Mouse (Mus musculus) kidney, embryonic 16.5 days (tissue): ENCODE measurements around the gene Sult1a1. TPM values are rescaled to one million over a fixed set of nuclear protein-coding genes. Genes with fewer than 3 reads are reported as not detected.
A peak's percentile ranks its signal among the peaks of the same experiment; 100 is the strongest.

Experiments
- ATAC-seq: fragments of 200-750 bp; cut with Nextera tagmentation; 2 replicates; pipeline ENCODE4 v1.8.0; 2017; ENCODE audit warnings: moderate TSS enrichment; ENCODE audit not compliant: low FRiP score, low TSS enrichment
- H3K27ac ChIP-seq: fragments of 300-500 bp; sonication (generic); 2 replicates; pipeline ENCODE4 v1.5.1; 2014; ENCODE audit warnings: low read length
- H3K27me3 ChIP-seq: fragments of 300-500 bp; sonication (generic); 2 replicates; pipeline ENCODE4 v1.6.1; 2014; ENCODE audit warnings: low read length, control low read depth, mixed read lengths; ENCODE audit not compliant: insufficient read depth
- H3K36me3 ChIP-seq: fragments of 300-500 bp; sonication (generic); 2 replicates; pipeline ENCODE4 v1.6.1; 2014; ENCODE audit warnings: low read length, control low read depth, mixed read lengths; ENCODE audit not compliant: insufficient read depth
- H3K4me1 ChIP-seq: fragments of 300-500 bp; sonication (generic); 2 replicates; pipeline ENCODE4 v1.6.1; 2014; ENCODE audit warnings: low read length, control low read depth, mixed read lengths; ENCODE audit not compliant: insufficient read depth
- H3K4me2 ChIP-seq: fragments of 300-500 bp; sonication (generic); replicated peaks from 2 replicates; pipeline ENCODE4 v1.6.1; 2014; ENCODE audit warnings: low read depth, low read length
- H3K4me3 ChIP-seq: fragments of 300-500 bp; sonication (generic); 2 replicates; pipeline ENCODE4 v1.5.1; 2014; ENCODE audit warnings: mild to moderate bottlenecking, low read length
- H3K9ac ChIP-seq: fragments of 300-500 bp; sonication (generic); replicated peaks from 2 replicates; pipeline ENCODE4 v1.6.1; 2014; ENCODE audit warnings: low read length
- H3K9me3 ChIP-seq: fragments of 300-500 bp; sonication (generic); 2 replicates; pipeline ENCODE4 v1.6.1; 2016; ENCODE audit warnings: low read length, control low read depth
- WGBS: fragments of 180-500 bp; shearing (Covaris S2); extraction: QIAGEN DNeasy Blood & Tissue Kit; methylation state at CpG from one replicate; pipeline ENCODE4 v1.1.7; 2014; 5-methylcytosine and 5-hydroxymethylcytosine counted together
- polyA plus RNA-seq: library from polyadenylated mRNA; unstranded; fragments of >200 nt; fragmentation: Nextera tagmentation; extraction: Ambion mirVana; gene quantifications from 2 replicates; pipeline ENCODE4 v1.2.1, GENCODE M21; 2015

Sult1a1 gene
- polyA plus RNA-seq, 1 experiment from 2014 or later = 9.4 TPM

- WGBS = 92% methylated on average over 4 of the region's 4 CpGs
- Histone ChIP-seq H3K27ac (no peak within 1 kb of the TSS), H3K9ac (no peak within 1 kb of the TSS), H3K36me3 (no peaks in the 10 kb centered on the region), H3K4me2 (no peak within 1 kb of the TSS), H3K4me1 (0 out of 2 replicates have a peak, but pooled peaks cover 3% of the 10 kb centered on the region), H3K4me3 (no peak within 1 kb of the TSS), H3K27me3 (no peaks in the 10 kb centered on the region), H3K9me3 (no peaks in the 10 kb centered on the region)
- ATAC-seq = no peak
These were observed 45.3 kb downstream of the Sult1a1 start, which contains the start of gene Nupr1 for GRCm38 (mm10) chr7:126630824-126631518. Nupr1 (minus strand) TSS chr7:126630861.

- Histone ChIP-seq H3K4me2 (no peak overlapping the region), H3K9ac (no peak overlapping the region), H3K36me3 (no peaks in the 10 kb centered on the region), H3K4me1 (peaks cover 9% of the 10 kb centered on the region; the same call in 1 of the 2 replicates), H3K27ac (no peak overlapping the region), H3K4me3 (no peak overlapping the region), H3K9me3 (no peaks in the 10 kb centered on the region), H3K27me3 (no peaks in the 10 kb centered on the region)
- ATAC-seq = no peak
- 37% methylated on average over 3 of the region's 3 CpGs for WGBS
These were observed 46.3 kb downstream of the Sult1a1 start for GRCm38 (mm10) chr7:126629915-126630314.

- Histone ChIP-seq H3K36me3 (no peaks in the 10 kb centered on the region), H3K27me3 (no peaks in the 10 kb centered on the region), H3K9me3 (no peaks in the 10 kb centered on the region), H3K4me3 (no peak overlapping the region), H3K27ac (peak overlapping the region; percentile 50; the same call in 1 of the 2 replicates), H3K4me1 (peaks cover 9% of the 10 kb centered on the region; the same call in 1 of the 2 replicates), H3K9ac (0 out of 2 replicates have a peak overlapping the region, but pooled peaks have one; percentile 5), H3K4me2 (no peak overlapping the region)
- no peak for ATAC-seq
- 33% methylated on average over 6 of the region's 6 CpGs for WGBS
These were observed 48.1 kb downstream of the Sult1a1 start for GRCm38 (mm10) chr7:126628111-126628510.

- Histone ChIP-seq H3K27me3 (no peaks in the 10 kb centered on the region), H3K4me3 (no peak overlapping the region), H3K27ac (no peak overlapping the region), H3K36me3 (no peaks in the 10 kb centered on the region), H3K9me3 (no peaks in the 10 kb centered on the region), H3K4me2 (no peak overlapping the region), H3K9ac (no peak overlapping the region), H3K4me1 (peaks cover 9% of the 10 kb centered on the region; the same call in 1 of the 2 replicates)
- whole genome bisulfite sequencing = 89% methylated on average over 3 of the region's 3 CpGs
- ATAC-seq = no peak
These were observed 50.2 kb downstream of the Sult1a1 start for GRCm38 (mm10) chr7:126625807-126626600.

GRCm38 (mm10) chr7:126625369-126625768 lies 50.9 kb downstream of the Sult1a1 start:
- H3K4me1 ChIP-seq = peaks cover 9% of the 10 kb centered on the region; the same call in 1 of the 2 replicates
- no peaks in the 10 kb centered on the region for H3K27me3 ChIP-seq
- no peaks in the 10 kb centered on the region for H3K9me3 ChIP-seq
- H3K36me3 ChIP-seq = no peaks in the 10 kb centered on the region
- no peak overlapping the region for H3K9ac ChIP-seq
- H3K4me3 ChIP-seq = no peak overlapping the region
- no peak overlapping the region for H3K27ac ChIP-seq
- peak; percentile 84 for ATAC-seq
- no peak overlapping the region for H3K4me2 ChIP-seq
- WGBS = 32% methylated on average over 6 of the region's 6 CpGs

- Histone ChIP-seq H3K9me3 (no peaks in the 10 kb centered on the region), H3K4me3 (no peak overlapping the region), H3K9ac (no peak overlapping the region), H3K27me3 (no peaks in the 10 kb centered on the region), H3K4me2 (no peak overlapping the region), H3K27ac (no peak overlapping the region), H3K4me1 (peaks cover 9% of the 10 kb centered on the region; the same call in 1 of the 2 replicates), H3K36me3 (no peaks in the 10 kb centered on the region)
- no peak for ATAC-seq
- 71% methylated on average over 16 of the region's 16 CpGs for WGBS
These were observed 51.5 kb downstream of the Sult1a1 start for GRCm38 (mm10) chr7:126624774-126625173.

- no peak overlapping the region for H3K9ac ChIP-seq
- H3K4me3 ChIP-seq = no peak overlapping the region
- WGBS = 91% methylated on average over 1 of the region's 1 CpGs
- H3K36me3 ChIP-seq = no peaks in the 10 kb centered on the region
- H3K9me3 ChIP-seq = no peaks in the 10 kb centered on the region
- H3K4me2 ChIP-seq = no peak overlapping the region
- no peak overlapping the region for H3K27ac ChIP-seq
- H3K4me1 ChIP-seq = peaks cover 9% of the 10 kb centered on the region; the same call in 1 of the 2 replicates
- no peaks in the 10 kb centered on the region for H3K27me3 ChIP-seq
- ATAC-seq = no peak
These were observed 52.9 kb downstream of the Sult1a1 start for GRCm38 (mm10) chr7:126623381-126623780.

Other genes starting within 250 kb of the Sult1a1 start
- gene Rabep2, start 247.7 kb downstream of the Sult1a1 start, polyA plus RNA-seq = 36.2 and 39.0 TPM in 2 replicates
- 7.1 and 7.8 TPM in 2 replicates for gene Atp2a1, start 213.3 kb downstream of the Sult1a1 start, polyA plus RNA-seq
- 62.5 and 66.5 TPM in 2 replicates for gene Sh2b1, start 201.0 kb downstream of the Sult1a1 start, polyA plus RNA-seq
- 177 and 196 TPM in 2 replicates for gene Tufm, start 189.1 kb downstream of the Sult1a1 start, polyA plus RNA-seq
- 41.5 and 47.9 TPM in 2 replicates for gene Atxn2l, start 173.0 kb downstream of the Sult1a1 start, polyA plus RNA-seq
- 200 and 219 TPM in 2 replicates for gene Eif3c, start 110.0 kb downstream of the Sult1a1 start, polyA plus RNA-seq
- gene Apobr, start 91.5 kb downstream of the Sult1a1 start, polyA plus RNA-seq = 0.96 and 1.1 TPM in 2 replicates
- gene Cln3, start 90.6 kb downstream of the Sult1a1 start, polyA plus RNA-seq = 39.3 and 41.3 TPM in 2 replicates
- gene Il27, start 81.5 kb downstream of the Sult1a1 start, polyA plus RNA-seq = not detected in 2 replicates
- gene Nupr1, start 45.6 kb downstream of the Sult1a1 start, polyA plus RNA-seq = 6.8 and 9.5 TPM in 2 replicates
- gene Sgf29, start 27.1 kb downstream of the Sult1a1 start, polyA plus RNA-seq = 50.7 and 57.2 TPM in 2 replicates
- 119 and 122 TPM in 2 replicates for gene Bola2, start 19.0 kb upstream of the Sult1a1 start, polyA plus RNA-seq
- 9.5 and 12.3 TPM in 2 replicates for gene Slx1b, start 19.4 kb upstream of the Sult1a1 start, polyA plus RNA-seq
- gene Coro1a, start 31.4 kb upstream of the Sult1a1 start, polyA plus RNA-seq = 17.5 and 19.7 TPM in 2 replicates
- 77.9 and 79.5 TPM in 2 replicates for gene Mapk3, start 83.2 kb upstream of the Sult1a1 start, polyA plus RNA-seq
- 1.8 and 2.0 TPM in 2 replicates for gene Gdpd3, start 89.9 kb upstream of the Sult1a1 start, polyA plus RNA-seq
- 95.8 and 101 TPM in 2 replicates for gene Ypel3, start 100.5 kb upstream of the Sult1a1 start, polyA plus RNA-seq
- 0.29 and 0.78 TPM in 2 replicates for gene Tbx6, start 105.1 kb upstream of the Sult1a1 start, polyA plus RNA-seq
- gene Ppp4c, start 116.1 kb upstream of the Sult1a1 start, polyA plus RNA-seq = 267 and 271 TPM in 2 replicates
- 0.19 and 0.52 TPM in 2 replicates for gene Fam57b, start 121.2 kb upstream of the Sult1a1 start, polyA plus RNA-seq
- gene 4930451I11Rik, start 155.2 kb upstream of the Sult1a1 start, polyA plus RNA-seq = not detected in 2 replicates
- 7.8 and 8.7 TPM in 2 replicates for gene Doc2a, start 171.0 kb upstream of the Sult1a1 start, polyA plus RNA-seq
- 32.6 and 42.7 TPM in 2 replicates for gene Hirip3, start 185.5 kb upstream of the Sult1a1 start, polyA plus RNA-seq
- gene Ino80e, start 185.9 kb upstream of the Sult1a1 start, polyA plus RNA-seq = 75.3 and 88.0 TPM in 2 replicates
- gene Taok2, start 208.3 kb upstream of the Sult1a1 start, polyA plus RNA-seq = 58.6 and 59.9 TPM in 2 replicates
- 33.8 and 34.1 TPM in 2 replicates for gene Tmem219, start 246.5 kb upstream of the Sult1a1 start, polyA plus RNA-seq